Mouse (Mus musculus): ENCODE measurements at regions not wholly inside any gene's neighbourhood (a gene's known extent, or its start where the extent isn't known, plus 50 kb on each side); places are given as distances from the start of the nearest gene placed in this dataset.

DNA sequence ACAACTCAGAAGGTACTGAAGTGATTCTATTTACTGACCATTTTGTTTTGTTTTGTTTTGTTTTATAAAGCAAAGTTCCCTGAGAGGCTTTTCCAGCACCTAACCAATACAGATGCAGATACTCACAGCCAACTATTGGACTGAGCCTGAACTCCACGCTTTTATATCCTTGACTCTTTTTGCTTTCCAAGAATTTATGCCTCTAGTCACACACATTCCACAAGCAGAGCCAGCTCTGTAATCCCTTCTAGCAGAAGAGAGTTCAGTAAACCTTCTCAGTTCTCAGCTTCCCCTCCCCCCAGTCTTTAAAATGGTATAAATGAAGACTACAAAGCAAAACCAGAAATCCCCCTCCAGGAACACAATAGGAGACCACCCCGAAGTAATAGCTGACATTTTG lies 269.0 kb upstream of the 1700003H04Rik start:
- H3K27ac ChIP-seq (ENCODE audit: low read depth, low read length), result no peak overlapping the region
- 68% methylated on average over 2 of the region's 2 CpGs for WGBS
- no peak overlapping the region for H3K9ac ChIP-seq (ENCODE audit: low read length)
- no peak for ATAC-seq (ENCODE audit: insufficient read depth, low FRiP score, low TSS enrichment)
- H3K4me2 ChIP-seq (ENCODE audit: low read depth), result no peak overlapping the region
- no peaks in the 10 kb centered on the region for H3K27me3 ChIP-seq (ENCODE audit: control insufficient read depth, insufficient read depth, low read length)
- H3K36me3 ChIP-seq (ENCODE audit: control insufficient read depth, insufficient read depth, low read length), result no peaks in the 10 kb centered on the region
- no peak for DNase-seq (ENCODE audit: low spot score)
- no peak overlapping the region for H3K4me3 ChIP-seq (ENCODE audit: low read depth, low read length)
- H3K4me1 ChIP-seq (ENCODE audit: control insufficient read depth, insufficient read depth, low read length), result no peaks in the 10 kb centered on the region
- H3K9me3 ChIP-seq (ENCODE audit: control insufficient read depth, low read length), result no peaks in the 10 kb centered on the region

DNA sequence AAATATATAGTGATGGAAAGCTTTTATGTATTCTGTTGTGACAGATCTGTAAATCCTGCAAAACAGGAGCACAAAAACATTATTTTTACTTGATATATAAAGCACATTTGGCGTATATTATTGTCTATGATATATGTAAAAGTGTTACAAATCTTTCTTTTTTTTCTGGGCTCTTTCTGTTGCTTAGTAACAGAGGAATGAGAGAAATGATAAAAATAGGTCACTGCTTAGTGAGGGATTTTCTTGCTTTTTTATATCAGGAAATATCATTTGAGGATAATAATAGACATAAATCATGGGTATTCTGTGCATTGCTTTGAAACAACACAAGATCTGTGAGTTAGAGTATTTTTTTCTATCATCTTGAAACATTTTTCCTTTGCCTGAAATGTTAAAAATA lies 239.7 kb upstream of the 1700003H04Rik start:
- Histone ChIP-seq H3K36me3 (ENCODE audit: control insufficient read depth, insufficient read depth, low read length) (no peaks in the 10 kb centered on the region), H3K4me3 (ENCODE audit: low read depth, low read length) (no peak overlapping the region), H3K27me3 (ENCODE audit: control insufficient read depth, insufficient read depth, low read length) (no peaks in the 10 kb centered on the region), H3K4me2 (ENCODE audit: low read depth) (no peak overlapping the region), H3K9ac (ENCODE audit: low read length) (no peak overlapping the region), H3K9me3 (ENCODE audit: control insufficient read depth, low read length) (no peaks in the 10 kb centered on the region), H3K27ac (ENCODE audit: low read depth, low read length) (no peak overlapping the region), H3K4me1 (ENCODE audit: control insufficient read depth, insufficient read depth, low read length) (no peaks in the 10 kb centered on the region)
- WGBS, result 85% methylated on average over 1 of the region's 1 CpGs
- DNase-seq (ENCODE audit: low spot score) (no peak), ATAC-seq (ENCODE audit: insufficient read depth, low FRiP score, low TSS enrichment) (no peak)

DNA sequence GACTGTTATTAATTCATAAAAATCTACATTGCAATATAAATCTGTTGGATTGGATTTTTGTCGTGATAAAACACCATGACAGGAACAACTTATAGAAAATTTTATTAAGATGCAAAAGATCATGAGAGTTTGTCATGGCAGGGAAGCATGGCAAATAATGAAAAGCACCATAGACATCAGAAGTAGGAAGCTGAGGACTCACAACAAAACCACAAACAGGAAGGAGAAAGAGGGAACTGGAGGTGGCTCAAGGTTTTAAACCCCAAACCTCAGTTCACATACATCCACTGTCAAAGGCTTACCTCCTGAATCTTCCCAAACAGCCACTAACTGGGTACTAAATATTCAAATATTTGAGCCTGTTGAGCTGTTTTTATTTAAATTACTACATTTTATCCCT lies 226.0 kb upstream of the 1700003H04Rik start:
- ATAC-seq (ENCODE audit: insufficient read depth, low FRiP score, low TSS enrichment) (no peak), DNase-seq (ENCODE audit: low spot score) (no peak)
- Histone ChIP-seq H3K27me3 (ENCODE audit: control insufficient read depth, insufficient read depth, low read length) (no peaks in the 10 kb centered on the region), H3K4me2 (ENCODE audit: low read depth) (no peak overlapping the region), H3K9me3 (ENCODE audit: control insufficient read depth, low read length) (no peaks in the 10 kb centered on the region), H3K4me1 (ENCODE audit: control insufficient read depth, insufficient read depth, low read length) (no peaks in the 10 kb centered on the region), H3K4me3 (ENCODE audit: low read depth, low read length) (no peak overlapping the region), H3K27ac (ENCODE audit: low read depth, low read length) (no peak overlapping the region), H3K9ac (ENCODE audit: low read length) (no peak overlapping the region), H3K36me3 (ENCODE audit: control insufficient read depth, insufficient read depth, low read length) (no peaks in the 10 kb centered on the region)
- WGBS, result 83% methylated on average over 1 of the region's 1 CpGs

DNA sequence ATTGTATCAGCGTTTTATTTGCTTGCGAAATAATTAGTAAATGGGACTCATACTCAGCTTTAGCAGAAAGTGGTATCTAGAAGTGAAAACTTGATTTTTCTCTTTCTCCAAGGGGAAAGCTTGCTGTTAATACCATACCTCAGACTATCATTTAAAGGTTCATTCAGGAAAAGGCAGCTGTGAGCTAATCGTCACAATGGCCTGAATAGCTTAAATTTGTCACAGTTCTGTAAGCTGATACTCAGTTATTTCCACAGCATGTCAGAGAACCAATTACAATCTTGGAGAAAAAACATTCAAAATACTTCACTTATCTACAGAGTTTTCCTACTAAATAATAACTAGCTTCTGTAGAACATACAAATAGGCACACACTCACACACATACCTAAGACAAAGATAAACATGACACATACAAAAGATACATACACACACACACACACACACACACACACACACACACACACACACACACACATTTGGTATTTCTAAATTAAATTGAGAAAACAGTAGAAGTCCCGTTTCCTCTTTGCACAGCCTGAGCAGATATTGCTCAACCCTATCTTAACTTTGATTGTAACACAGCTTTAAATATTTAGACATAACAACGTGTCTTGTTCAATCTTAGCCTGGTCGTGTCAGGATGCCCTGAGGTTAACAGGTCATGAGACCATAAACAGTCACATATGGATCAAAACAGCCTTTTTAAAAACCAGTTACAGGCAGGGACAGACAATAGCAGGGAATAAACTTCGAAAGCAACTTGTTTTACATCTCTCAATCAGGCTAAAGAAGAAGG lies 208.5 kb upstream of the 1700003H04Rik start:
- WGBS, result 62% methylated on average over 7 of the region's 7 CpGs
- no peak overlapping the region for H3K9ac ChIP-seq (ENCODE audit: low read length)
- no peaks in the 10 kb centered on the region for H3K36me3 ChIP-seq (ENCODE audit: control insufficient read depth, insufficient read depth, low read length)
- H3K9me3 ChIP-seq (ENCODE audit: control insufficient read depth, low read length), result no peaks in the 10 kb centered on the region
- H3K27ac ChIP-seq (ENCODE audit: low read depth, low read length), result no peak overlapping the region
- H3K4me1 ChIP-seq (ENCODE audit: control insufficient read depth, insufficient read depth, low read length), result no peaks in the 10 kb centered on the region
- DNase-seq (ENCODE audit: low spot score) (no peak), ATAC-seq (ENCODE audit: insufficient read depth, low FRiP score, low TSS enrichment) (no peak; the same call in 1 of the 2 replicates)
- H3K4me3 ChIP-seq (ENCODE audit: low read depth, low read length), result no peak overlapping the region
- no peaks in the 10 kb centered on the region for H3K27me3 ChIP-seq (ENCODE audit: control insufficient read depth, insufficient read depth, low read length)
- no peak overlapping the region for H3K4me2 ChIP-seq (ENCODE audit: low read depth)

DNA sequence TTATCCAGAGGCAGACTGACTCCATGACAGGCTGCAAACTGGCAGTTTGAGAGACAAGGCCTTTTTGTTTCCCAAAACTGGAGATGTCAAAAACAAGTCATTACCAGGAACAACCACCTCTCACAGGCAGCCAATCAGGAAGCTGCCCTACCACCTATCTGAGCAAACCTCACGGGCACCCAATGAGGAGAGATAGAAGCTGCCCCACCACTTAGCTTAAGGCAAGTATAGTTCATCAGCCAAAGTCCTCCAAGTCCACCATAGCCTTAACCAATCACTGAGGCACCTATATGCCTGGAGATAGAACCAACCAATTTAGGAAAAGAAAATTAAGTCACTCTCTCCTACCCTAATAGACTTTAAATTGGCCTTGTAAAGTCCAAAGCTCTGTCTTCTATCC lies 207.3 kb upstream of the 1700003H04Rik start:
- no peak overlapping the region for H3K4me3 ChIP-seq (ENCODE audit: low read depth, low read length)
- no peaks in the 10 kb centered on the region for H3K27me3 ChIP-seq (ENCODE audit: control insufficient read depth, insufficient read depth, low read length)
- no peak overlapping the region for H3K4me2 ChIP-seq (ENCODE audit: low read depth)
- DNase-seq (ENCODE audit: low spot score) (no peak), ATAC-seq (ENCODE audit: insufficient read depth, low FRiP score, low TSS enrichment) (peak; percentile 51; the same call in 1 of the 2 replicates)
- H3K9ac ChIP-seq (ENCODE audit: low read length), result no peak overlapping the region
- WGBS, result 70% methylated on average over 1 of the region's 1 CpGs
- H3K9me3 ChIP-seq (ENCODE audit: control insufficient read depth, low read length), result no peaks in the 10 kb centered on the region
- no peaks in the 10 kb centered on the region for H3K36me3 ChIP-seq (ENCODE audit: control insufficient read depth, insufficient read depth, low read length)
- no peak overlapping the region for H3K27ac ChIP-seq (ENCODE audit: low read depth, low read length)
- H3K4me1 ChIP-seq (ENCODE audit: control insufficient read depth, insufficient read depth, low read length), result no peaks in the 10 kb centered on the region

DNA sequence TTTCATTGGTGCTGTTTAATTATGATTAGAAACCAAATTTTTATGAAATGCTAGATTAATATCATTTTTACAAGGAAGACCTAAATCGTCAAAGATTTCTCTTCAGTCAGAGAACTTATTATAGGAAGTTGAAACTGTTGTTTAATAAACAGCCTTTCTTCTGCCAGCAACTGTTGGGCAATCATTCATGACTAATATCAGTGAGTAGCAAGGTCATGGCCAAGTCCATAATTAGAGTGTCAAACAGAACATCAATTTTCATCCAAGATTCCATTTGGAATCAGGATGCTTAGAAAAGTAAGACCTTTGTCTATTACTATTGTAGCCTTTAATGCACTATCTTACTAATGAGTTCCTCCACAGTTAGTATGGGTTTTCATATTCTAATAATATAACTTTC lies 189.4 kb upstream of the 1700003H04Rik start:
- no peak overlapping the region for H3K9ac ChIP-seq (ENCODE audit: low read length)
- no peak overlapping the region for H3K4me3 ChIP-seq (ENCODE audit: low read depth, low read length)
- 82% methylated on average over 1 of the region's 1 CpGs for WGBS
- ATAC-seq (ENCODE audit: insufficient read depth, low FRiP score, low TSS enrichment) (no peak), DNase-seq (ENCODE audit: low spot score) (no peak)
- H3K27ac ChIP-seq (ENCODE audit: low read depth, low read length), result no peak overlapping the region
- no peaks in the 10 kb centered on the region for H3K9me3 ChIP-seq (ENCODE audit: control insufficient read depth, low read length)
- no peak overlapping the region for H3K4me2 ChIP-seq (ENCODE audit: low read depth)
- no peaks in the 10 kb centered on the region for H3K4me1 ChIP-seq (ENCODE audit: control insufficient read depth, insufficient read depth, low read length)
- H3K36me3 ChIP-seq (ENCODE audit: control insufficient read depth, insufficient read depth, low read length), result no peaks in the 10 kb centered on the region
- no peaks in the 10 kb centered on the region for H3K27me3 ChIP-seq (ENCODE audit: control insufficient read depth, insufficient read depth, low read length)

DNA sequence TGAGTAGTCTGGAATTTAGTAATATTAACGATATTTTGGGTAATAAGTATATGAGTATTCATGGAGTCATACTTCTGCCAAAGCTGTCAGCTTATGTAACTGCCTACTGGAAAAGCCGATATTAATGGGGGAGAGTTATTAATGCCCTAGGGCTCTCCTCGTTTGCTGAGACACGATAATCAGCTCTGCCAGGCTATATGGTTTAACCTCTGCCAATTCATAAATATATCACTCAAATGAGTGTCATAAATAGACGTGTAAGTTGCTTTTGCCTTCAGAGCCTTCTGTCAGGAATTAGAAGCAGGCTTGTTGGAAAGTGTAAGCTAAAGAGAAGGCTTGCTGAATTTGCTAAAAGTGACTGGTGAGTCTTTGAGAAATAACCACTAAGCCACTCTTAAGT lies 188.4 kb upstream of the 1700003H04Rik start:
- DNase-seq (ENCODE audit: low spot score) (no peak), ATAC-seq (ENCODE audit: insufficient read depth, low FRiP score, low TSS enrichment) (no peak)
- Histone ChIP-seq H3K4me3 (ENCODE audit: low read depth, low read length) (no peak overlapping the region), H3K36me3 (ENCODE audit: control insufficient read depth, insufficient read depth, low read length) (no peaks in the 10 kb centered on the region), H3K4me1 (ENCODE audit: control insufficient read depth, insufficient read depth, low read length) (no peaks in the 10 kb centered on the region), H3K9ac (ENCODE audit: low read length) (no peak overlapping the region), H3K9me3 (ENCODE audit: control insufficient read depth, low read length) (no peaks in the 10 kb centered on the region), H3K27ac (ENCODE audit: low read depth, low read length) (no peak overlapping the region), H3K27me3 (ENCODE audit: control insufficient read depth, insufficient read depth, low read length) (no peaks in the 10 kb centered on the region), H3K4me2 (ENCODE audit: low read depth) (no peak overlapping the region)
- whole genome bisulfite sequencing, result 67% methylated on average over 5 of the region's 5 CpGs

DNA sequence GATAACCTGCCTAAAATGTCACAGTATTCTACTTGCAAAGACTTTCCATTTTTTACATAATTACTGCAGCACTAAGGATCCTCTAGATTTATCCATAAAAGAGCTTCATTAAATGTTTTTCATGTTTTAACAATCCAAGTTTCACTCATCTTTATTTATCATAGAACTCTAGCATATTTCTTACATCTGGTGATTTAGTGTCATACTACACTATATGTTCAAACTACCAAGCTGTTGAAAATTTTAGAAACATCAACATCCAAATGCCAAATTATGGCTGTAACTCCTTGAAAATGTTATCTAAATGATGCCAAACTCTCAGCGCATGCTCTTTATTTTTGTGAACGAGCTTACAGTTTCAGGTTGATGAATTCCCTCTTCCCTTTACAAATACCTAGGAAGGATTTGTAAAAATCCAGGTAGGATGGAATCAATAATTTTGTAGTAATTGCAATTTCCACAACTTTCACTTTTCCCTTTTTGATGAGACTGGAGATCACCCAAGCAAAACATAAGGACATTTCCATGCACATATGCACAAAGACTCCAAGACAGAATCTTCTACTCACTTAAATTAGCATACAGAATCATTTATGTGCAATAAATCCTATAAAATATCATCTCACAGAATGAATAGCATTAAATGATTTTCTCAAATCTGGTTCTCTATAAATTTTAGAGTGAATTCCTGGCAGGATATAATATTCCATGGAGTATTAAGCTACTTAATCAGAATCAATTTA lies 175.0 kb upstream of the 1700003H04Rik start:
- 94% methylated on average over 2 of the region's 2 CpGs for WGBS
- no peak overlapping the region for H3K9ac ChIP-seq (ENCODE audit: low read length)
- H3K27me3 ChIP-seq (ENCODE audit: control insufficient read depth, insufficient read depth, low read length), result no peaks in the 10 kb centered on the region
- no peak overlapping the region for H3K4me3 ChIP-seq (ENCODE audit: low read depth, low read length)
- DNase-seq (ENCODE audit: low spot score) (no peak), ATAC-seq (ENCODE audit: insufficient read depth, low FRiP score, low TSS enrichment) (no peak)
- no peaks in the 10 kb centered on the region for H3K4me1 ChIP-seq (ENCODE audit: control insufficient read depth, insufficient read depth, low read length)
- no peak overlapping the region for H3K27ac ChIP-seq (ENCODE audit: low read depth, low read length)
- H3K4me2 ChIP-seq (ENCODE audit: low read depth), result no peak overlapping the region
- no peaks in the 10 kb centered on the region for H3K9me3 ChIP-seq (ENCODE audit: control insufficient read depth, low read length)
- no peaks in the 10 kb centered on the region for H3K36me3 ChIP-seq (ENCODE audit: control insufficient read depth, insufficient read depth, low read length)

DNA sequence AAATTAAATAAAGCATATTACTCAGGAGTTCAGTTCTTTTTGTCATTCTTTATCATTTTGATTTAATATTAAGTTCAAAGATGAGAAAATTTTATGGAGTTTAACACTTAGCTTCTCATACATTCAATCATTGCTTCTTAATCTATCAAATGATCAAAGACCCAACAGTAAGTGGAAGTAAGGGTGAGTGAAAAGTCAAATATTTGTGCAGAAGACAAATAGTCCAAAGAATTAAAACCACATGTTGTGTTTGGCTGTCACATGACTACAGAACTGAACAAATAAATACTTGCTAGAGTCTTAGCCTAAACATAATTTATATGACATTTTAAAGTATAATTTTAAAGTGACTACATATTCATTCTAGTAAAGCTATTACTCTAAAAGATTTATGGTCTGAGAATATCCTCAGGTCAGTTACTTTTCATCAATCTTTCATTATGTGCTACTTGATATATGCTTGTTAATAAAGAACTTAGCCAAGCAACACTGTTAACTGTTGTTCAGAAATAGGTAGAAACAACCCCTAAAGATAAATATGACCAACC lies 171.7 kb upstream of the 1700003H04Rik start:
- no peaks in the 10 kb centered on the region for H3K4me1 ChIP-seq (ENCODE audit: control insufficient read depth, insufficient read depth, low read length)
- no peaks in the 10 kb centered on the region for H3K27me3 ChIP-seq (ENCODE audit: control insufficient read depth, insufficient read depth, low read length)
- no peak overlapping the region for H3K4me3 ChIP-seq (ENCODE audit: low read depth, low read length)
- no peak for DNase-seq (ENCODE audit: low spot score)
- H3K27ac ChIP-seq (ENCODE audit: low read depth, low read length), result no peak overlapping the region
- no peak for ATAC-seq (ENCODE audit: insufficient read depth, low FRiP score, low TSS enrichment)
- H3K36me3 ChIP-seq (ENCODE audit: control insufficient read depth, insufficient read depth, low read length), result no peaks in the 10 kb centered on the region
- no peaks in the 10 kb centered on the region for H3K9me3 ChIP-seq (ENCODE audit: control insufficient read depth, low read length)
- H3K4me2 ChIP-seq (ENCODE audit: low read depth), result no peak overlapping the region
- no peak overlapping the region for H3K9ac ChIP-seq (ENCODE audit: low read length)
